Mouse (Mus musculus) cortical plate, adult 2 months (tissue): ENCODE measurements around the gene Recql5.

Experiments used
- CTCF ChIP-seq: fragments of 200-500 bp; IDR thresholded peaks from 2 replicates; pipeline ENCODE4 v1.5.1; 2011; ENCODE audit warnings: mild to moderate bottlenecking, control low read depth, low read length; ENCODE audit not compliant: insufficient read depth; ENCODE audit errors: extremely low read depth
- POLR2A ChIP-seq: fragments of 200-500 bp; IDR thresholded peaks from 2 replicates; pipeline ENCODE4 v1.6.1; 2011; ENCODE audit warnings: mild to moderate bottlenecking, low read length, control low read depth; ENCODE audit not compliant: insufficient read depth; ENCODE audit errors: extremely low read depth

DNA sequence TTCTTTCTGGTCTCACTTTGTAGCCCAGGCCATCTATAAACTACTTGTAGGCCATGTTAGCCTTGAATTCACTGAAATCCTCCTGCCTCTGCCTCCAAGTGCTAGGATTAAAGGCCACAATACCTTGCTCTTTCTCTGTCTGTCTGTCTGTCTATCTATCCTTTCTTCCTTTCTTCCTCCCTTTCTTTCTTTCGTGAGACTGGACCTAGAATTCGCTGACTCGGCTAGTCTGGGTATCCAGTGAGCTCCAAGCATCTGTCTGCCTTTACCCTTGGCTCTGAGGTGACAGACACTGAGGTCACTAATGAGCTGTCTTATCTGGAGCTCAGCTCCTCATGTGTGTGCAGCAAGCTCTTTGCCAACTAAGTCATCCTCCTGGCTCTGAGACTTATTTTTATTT is 57.3 kb downstream of the Recql5 start:
- TF ChIP-seq CTCF = no peak
- no peak for TF ChIP-seq POLR2A
